Mouse (Mus musculus): ENCODE results near the gene Rai1.

GRCm38 (mm10) chr11:60200384-60200783, 95.6 kb downstream of the Rai1 start:
- TF ChIP-seq POLR2A (IDR thresholded peaks at IDR 0.05; ENCODE audit: control insufficient read depth in 1 of 2, insufficient read depth in 1 of 2, low read depth in 1 of 2, low read length in 2 of 2, poor library complexity in 1 of 2), result no peak
- no peak for TF ChIP-seq CTCF (IDR thresholded peaks at IDR 0.05 in 2 of 3, conservative IDR thresholded peaks at IDR 0.05 in 1 of 3; ENCODE audit: control insufficient read depth in 1 of 3, insufficient read depth in 1 of 3, low read depth in 2 of 3, low read length in 3 of 3, poor library complexity in 1 of 3, severe bottlenecking in 1 of 3)
- TF ChIP-seq TCF12 (IDR thresholded peaks at IDR 0.05; ENCODE audit: low read depth, low read length), result no peak
- TF ChIP-seq UBTF (IDR thresholded peaks at IDR 0.05; ENCODE audit: borderline replicate concordance, insufficient read depth, low read depth, low read length), result no peak
- TF ChIP-seq USF1 (IDR thresholded peaks at IDR 0.05; ENCODE audit: low read depth, low read length), result no peak
- no peak for TF ChIP-seq HCFC1 (IDR thresholded peaks at IDR 0.05; ENCODE audit: low read depth, low read length)
- no peak for TF ChIP-seq ZKSCAN1 (IDR thresholded peaks at IDR 0.05; ENCODE audit: low read depth, low read length)
- no peak for TF ChIP-seq MXI1 (IDR thresholded peaks at IDR 0.05; ENCODE audit: low read depth, low read length)
- no peak for TF ChIP-seq GATA1 (IDR thresholded peaks at IDR 0.05; ENCODE audit: low read depth, low read length)
- no peak for TF ChIP-seq POLR2AphosphoS2 (IDR thresholded peaks at IDR 0.05; ENCODE audit: low read length)
- no peak for TF ChIP-seq ZC3H11A (IDR thresholded peaks at IDR 0.05; ENCODE audit: low read depth, low read length)
- no peak for TF ChIP-seq ZNF384 (IDR thresholded peaks at IDR 0.05; ENCODE audit: low read depth, low read length)
- no peak for TF ChIP-seq CHD2 (IDR thresholded peaks at IDR 0.05; ENCODE audit: low read length)
- no peak for TF ChIP-seq USF2 (IDR thresholded peaks at IDR 0.05; ENCODE audit: borderline replicate concordance in 1 of 2, insufficient read depth in 1 of 2, low read depth in 1 of 2, low read length in 2 of 2)

All from MEL (cell line).